Mouse (Mus musculus) ES-E14 (cell line): ENCODE data around the gene H2-DMb1.

Experiments
- CHD2 ChIP-seq: IDR thresholded peaks from 2 replicates; pipeline ENCODE4 v1.6.1; 2014; ENCODE audit warnings: mild to moderate bottlenecking, low read depth, low read length, inconsistent platforms
- HCFC1 ChIP-seq: IDR thresholded peaks from 2 replicates; pipeline ENCODE4 v1.6.1; 2012; ENCODE audit warnings: low read length, inconsistent platforms, borderline replicate concordance; ENCODE audit not compliant: insufficient read depth
- MAFK ChIP-seq: IDR thresholded peaks from 2 replicates; pipeline ENCODE4 v1.6.1; 2014; ENCODE audit warnings: mild to moderate bottlenecking, low read depth, low read length, inconsistent platforms; ENCODE audit not compliant: insufficient read depth
- ZNF384 ChIP-seq: IDR thresholded peaks from 2 replicates; pipeline ENCODE4 v1.6.1; 2012; ENCODE audit warnings: low read depth, low read length, inconsistent platforms

DNA sequence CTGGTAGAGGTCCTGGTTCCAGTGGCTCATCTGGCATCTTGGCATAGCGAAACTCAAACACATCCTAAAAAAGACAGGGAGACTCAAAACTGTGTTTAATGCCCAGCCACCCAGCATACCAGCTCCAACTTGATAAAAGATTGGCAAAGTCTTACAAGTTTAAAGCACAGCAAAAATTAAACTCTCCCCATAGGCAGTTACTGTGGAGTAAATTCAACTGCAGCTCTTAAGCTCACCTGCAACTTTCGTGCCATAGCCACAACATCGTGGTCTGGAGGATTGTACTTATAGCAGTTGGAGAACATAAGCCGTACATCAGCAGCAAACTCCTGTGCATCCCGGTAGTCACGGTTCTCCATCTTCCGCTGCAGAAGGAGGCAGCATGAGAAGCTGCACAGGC, 38.8 kb upstream of the H2-DMb1 start:
- TF ChIP-seq HCFC1 (no peak), CHD2 (no peak), MAFK (no peak), ZNF384 (no peak)
